Mouse (Mus musculus) gastrocnemius, adult 2 months (tissue): Measurements from ENCODE around the gene Olfr117. TPM values are rescaled to one million over a fixed set of nuclear protein-coding genes. Genes with fewer than 3 reads are reported as not detected.
"Not testable (repeated sequence)": the region's sequence is repeated elsewhere in the genome, so short reads cannot be mapped to it uniquely, and the experiment has no call there.

Source experiments
- DNase-seq: peaks from one replicate; pipeline ENCODE4 v3.0.0; 2022
- H3K27ac ChIP-seq: fragments of 200-600 bp; 2 replicates; pipeline ENCODE4 v1.8.1; 2022; ENCODE audit warnings: mild to moderate bottlenecking
- H3K4me3 ChIP-seq: fragments of 200-600 bp; 2 replicates; pipeline ENCODE4 v1.8.1; 2022; ENCODE audit warnings: mild to moderate bottlenecking, moderate library complexity
- CTCF ChIP-seq: fragments of 200-600 bp; IDR thresholded peaks from 2 replicates; pipeline ENCODE4 v1.8.1; 2022; ENCODE audit warnings: antibody characterized with exemption, mild to moderate bottlenecking, moderate library complexity
- intact Hi-C: fragments of 180-260 bp; cut with DNase I; formaldehyde crosslinking; loops from one replicate; pipeline ENCODE4 v1.15.1; 2025
- long read RNA-seq, 2 experiments: library from polyadenylated mRNA; stranded (forward); transcript quantifications; one replicate each; pipeline ENCODE4 v2.0.0; 2021
- total RNA-seq, 2 experiments: library from RNA; stranded (reverse); gene quantifications; 2 replicates each; pipeline ENCODE4 v1.2.3; 2021

Olfr117 gene
- not detected for total RNA-seq
- long read RNA-seq, experiment 1 = 0 reads
- long read RNA-seq, experiment 2 = 0 reads

DNA sequence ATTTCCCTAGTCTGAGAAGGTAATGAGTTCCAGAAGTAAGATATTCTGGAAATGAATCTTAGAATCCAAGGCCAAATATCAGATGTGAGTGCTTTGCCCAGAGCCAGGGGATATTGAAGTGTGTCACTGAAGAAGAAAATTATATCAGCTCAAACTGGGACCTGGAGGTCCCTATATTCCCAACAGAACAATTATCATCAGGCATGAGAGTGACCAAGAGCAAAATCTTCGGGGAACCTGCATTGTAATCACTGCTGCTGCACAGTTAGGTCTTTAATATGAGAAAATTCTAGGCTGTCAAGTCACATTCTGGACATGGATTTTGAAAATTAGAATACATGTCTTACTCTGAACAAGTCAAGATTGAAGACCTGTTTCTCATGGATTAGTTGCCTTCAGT is at the start of gene Olfr117:
Gene Olfr117, minus strand, starts transcription at position 101 of the 400 bp plus-strand sequence.
- no peak for TF ChIP-seq CTCF
- intact Hi-C loops = no loop called here
- H3K4me3 ChIP-seq = no peak within 1 kb of the TSS
- no peak for DNase-seq
- H3K27ac ChIP-seq = no peak within 1 kb of the TSS

DNA sequence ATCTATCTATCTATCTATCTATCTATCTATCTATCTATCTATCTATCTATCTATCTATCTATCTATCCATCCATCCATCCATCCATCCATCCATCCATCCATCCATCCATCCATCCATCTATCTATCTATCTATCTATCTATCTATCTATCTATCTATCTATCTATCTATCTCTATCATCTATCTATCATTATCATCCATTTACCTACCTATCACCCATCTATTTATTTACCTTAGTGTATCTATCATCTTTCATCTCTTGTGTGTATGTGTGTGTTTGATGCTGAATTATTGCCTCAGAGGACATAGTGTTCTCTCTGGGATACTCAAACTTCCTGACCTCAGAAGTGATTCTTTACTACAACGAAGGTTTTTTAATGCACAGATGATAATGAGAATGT is 32.7 kb upstream of the Olfr117 start, which contains the start of gene Olfr119:
Gene Olfr119, plus strand, starts transcription at position 301 of the 400 bp plus-strand sequence.
- H3K4me3 ChIP-seq, DNase-seq, intact Hi-C loops, H3K27ac ChIP-seq: not testable (repeated sequence)

DNA sequence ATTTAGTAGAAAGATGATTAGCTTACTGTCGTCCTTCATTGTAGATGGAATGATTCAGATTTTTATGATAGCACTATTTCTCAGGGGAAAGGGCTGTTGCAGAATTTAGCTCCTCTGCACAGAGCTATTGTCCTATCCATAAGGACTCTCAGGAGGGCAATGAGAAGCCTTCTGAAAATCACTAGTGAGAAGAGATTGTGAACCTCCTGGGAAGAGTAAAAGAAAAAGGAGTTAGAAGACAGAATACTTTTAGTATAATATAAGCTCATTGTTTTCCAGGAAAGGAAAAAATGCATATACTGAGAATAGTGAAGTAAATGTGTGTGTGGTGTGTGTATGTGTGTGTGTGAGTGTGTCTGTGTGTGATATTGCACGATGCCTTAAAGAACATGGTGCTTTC is 3.1 kb upstream of the Olfr117 start, which contains the start of gene Olfr118:
Gene Olfr118, plus strand, starts transcription at position 301 of the 400 bp plus-strand sequence.
- DNase-seq = no peak
- no peak within 1 kb of the TSS for H3K4me3 ChIP-seq
- TF ChIP-seq CTCF = no peak
- intact Hi-C loops = no loop called here
- no peak within 1 kb of the TSS for H3K27ac ChIP-seq

DNA sequence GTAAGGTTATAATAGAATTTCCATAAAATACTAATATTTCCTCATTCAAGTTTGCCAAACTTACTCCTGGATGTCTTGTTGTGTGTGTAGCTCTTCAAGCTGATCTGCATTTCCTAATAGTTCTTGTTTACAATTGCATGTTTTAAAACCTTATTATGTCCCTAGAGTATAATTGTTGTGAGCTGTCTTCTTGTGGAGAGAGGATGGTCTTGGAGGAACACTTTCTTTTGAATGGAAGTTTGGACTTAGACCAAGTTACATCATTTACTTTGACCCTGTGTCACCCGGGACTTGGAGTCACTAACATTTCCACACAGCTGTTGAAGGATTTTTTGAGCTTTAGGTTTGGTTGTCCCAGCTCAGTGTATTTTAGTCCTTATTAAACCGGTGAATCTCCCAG is 36.6 kb downstream of the Olfr117 start, which contains the start of the genes Olfr115 and Olfr116:
Gene Olfr115, minus strand, starts transcription at position 101 of the 400 bp plus-strand sequence.
Gene Olfr116, minus strand, starts transcription at position 191 of the 400 bp plus-strand sequence.
- Histone ChIP-seq H3K4me3 (no peak within 1 kb of the TSS), H3K27ac (no peak within 1 kb of the TSS)
- no peak for TF ChIP-seq CTCF
- no peak for DNase-seq
- intact Hi-C loops = no loop called here

Other genes starting within 250 kb of the Olfr117 start
- gene Olfr108, start 218.3 kb downstream of the Olfr117 start, total RNA-seq = not detected
- not detected for gene Olfr109, start 204.9 kb downstream of the Olfr117 start, total RNA-seq
- gene H2-M2, start 180.2 kb downstream of the Olfr117 start, total RNA-seq = not detected
- not detected for gene Olfr110, start 171.3 kb downstream of the Olfr117 start, total RNA-seq
- gene Olfr111, start 155.8 kb downstream of the Olfr117 start, total RNA-seq = not detected
- gene Olfr112, start 94.3 kb downstream of the Olfr117 start, total RNA-seq = not detected
- not detected for gene Olfr113, start 86.1 kb downstream of the Olfr117 start, total RNA-seq
- not detected for gene Olfr114, start 71.0 kb downstream of the Olfr117 start, total RNA-seq
- not detected for gene Olfr115, start 36.7 kb downstream of the Olfr117 start, total RNA-seq
- not detected for gene Olfr116, start 36.6 kb downstream of the Olfr117 start, total RNA-seq
- gene Olfr118, start 3.2 kb upstream of the Olfr117 start, total RNA-seq = not detected
- not detected for gene Olfr119, start 32.8 kb upstream of the Olfr117 start, total RNA-seq
- gene Olfr120, start 58.0 kb upstream of the Olfr117 start, total RNA-seq = not detected
- not detected for gene Olfr121, start 85.1 kb upstream of the Olfr117 start, total RNA-seq
- gene Olfr122, start 104.8 kb upstream of the Olfr117 start, total RNA-seq = not detected
- not detected for gene Olfr123, start 129.7 kb upstream of the Olfr117 start, total RNA-seq
- gene Olfr124, start 136.1 kb upstream of the Olfr117 start, total RNA-seq = not detected
- gene Olfr125, start 169.2 kb upstream of the Olfr117 start, total RNA-seq = not detected
- gene Olfr126, start 183.7 kb upstream of the Olfr117 start, total RNA-seq = not detected
- gene Olfr127, start 236.7 kb upstream of the Olfr117 start, total RNA-seq = not detected